Mouse (Mus musculus) central nervous system, embryonic 11.5 days (tissue): ENCODE results near the gene Myl12a. TPM values are rescaled to one million over a fixed set of nuclear protein-coding genes. Genes with fewer than 3 reads are reported as not detected.

Experiments
- polyA plus RNA-seq: library from polyadenylated mRNA; depleted of rRNA; stranded (reverse); fragments of >200 nt; gene quantifications from 2 replicates; pipeline ENCODE4 v1.2.3, GENCODE M21; 2012; rRNA removed

Myl12a gene
- 172 and 243 TPM in 2 replicates for polyA plus RNA-seq

DNA sequence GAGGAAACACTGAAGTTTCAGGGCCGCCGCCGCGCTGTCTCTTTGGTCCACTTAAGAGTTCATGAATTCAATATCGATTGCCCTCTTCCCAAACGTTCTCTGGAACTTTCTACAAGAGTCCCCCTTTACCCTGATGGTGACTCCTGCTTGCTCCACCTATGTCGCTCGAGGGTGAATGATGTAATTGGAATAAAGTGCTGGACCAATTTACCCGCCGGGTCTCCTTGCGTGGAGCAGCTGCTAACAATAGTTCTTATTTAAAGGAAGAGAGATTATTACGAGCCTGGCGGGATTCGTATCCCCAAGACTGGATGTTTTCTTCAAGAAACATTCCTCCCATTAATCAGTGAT, at the start of gene Myl12a:
TSS of gene Myl12a (minus strand) at position 135 of the 351 bp plus-strand sequence.

GRCm38 (mm10) chr17:71002081-71002743, 466 bp downstream of the Myl12a start, which contains the start of gene Myom1:
Gene Myom1, plus strand, starts transcription at chr17:71002633.

Other genes starting within 250 kb of the Myl12a start
- 38.3 and 71.5 TPM in 2 replicates for gene Tgif1, start 149.3 kb downstream of the Myl12a start, polyA plus RNA-seq
- gene Myom1, start 245 bp downstream of the Myl12a start, polyA plus RNA-seq, result 6.2 and 11.8 TPM in 2 replicates
- gene Lpin2, start 179.7 kb upstream of the Myl12a start, polyA plus RNA-seq, result 24.6 and 39.8 TPM in 2 replicates